Mouse (Mus musculus) limb, embryonic 13.5 days (tissue): ENCODE data around the gene Ykt6. TPM values are rescaled to one million over a fixed set of nuclear protein-coding genes. Genes with fewer than 3 reads are reported as not detected.

Experiments used
- ATAC-seq: fragments of 200-750 bp; cut with Nextera tagmentation; 2 replicates; pipeline ENCODE4 v1.8.0; 2017; ENCODE audit warnings: low read depth, moderate number of reproducible peaks, moderate TSS enrichment; ENCODE audit not compliant: low FRiP score
- H3K27ac ChIP-seq: fragments of 300-500 bp; sonication (generic); 2 replicates; pipeline ENCODE4 v1.5.1; 2015; ENCODE audit warnings: inconsistent platforms, mild to moderate bottlenecking, moderate library complexity
- H3K27me3 ChIP-seq: fragments of 300-500 bp; sonication (generic); 2 replicates; pipeline ENCODE4 v1.6.1; 2015; ENCODE audit warnings: mild to moderate bottlenecking, inconsistent platforms
- H3K36me3 ChIP-seq: fragments of 300-500 bp; sonication (generic); 2 replicates; pipeline ENCODE4 v1.6.1; 2015; ENCODE audit warnings: inconsistent platforms, mild to moderate bottlenecking, moderate library complexity
- H3K4me1 ChIP-seq: fragments of 300-500 bp; sonication (generic); 2 replicates; pipeline ENCODE4 v1.6.1; 2015; ENCODE audit warnings: inconsistent platforms
- H3K4me2 ChIP-seq: fragments of 300-500 bp; sonication (generic); replicated peaks from 2 replicates; pipeline ENCODE4 v1.6.1; 2015; ENCODE audit warnings: inconsistent platforms, mild to moderate bottlenecking, moderate library complexity
- H3K4me3 ChIP-seq: fragments of 300-500 bp; sonication (generic); 2 replicates; pipeline ENCODE4 v1.5.1; 2015; ENCODE audit warnings: moderate library complexity, mild to moderate bottlenecking, inconsistent platforms
- H3K9ac ChIP-seq: fragments of 300-500 bp; sonication (generic); 2 replicates; pipeline ENCODE4 v1.6.1; 2015; ENCODE audit warnings: mild to moderate bottlenecking, inconsistent platforms
- H3K9me3 ChIP-seq: fragments of 300-500 bp; sonication (generic); 2 replicates; pipeline ENCODE4 v1.6.1; 2016; ENCODE audit warnings: inconsistent platforms
- WGBS: fragments of 180-500 bp; shearing (Covaris S2); methylation state at CpG from one replicate; pipeline ENCODE4 v1.1.7; 2015; 5-methylcytosine and 5-hydroxymethylcytosine counted together
- polyA plus RNA-seq: library from polyadenylated mRNA; unstranded; fragments of >200 nt; fragmentation: Nextera tagmentation; extraction: Ambion mirVana; gene quantifications from 2 replicates; pipeline ENCODE4 v1.2.1, GENCODE M21; 2015

Ykt6 gene
- polyA plus RNA-seq, 1 experiment from 2014 or later = 66.6 TPM

- Histone ChIP-seq H3K4me2 (no peak overlapping the region), H3K9me3 (no peaks in the 10 kb centered on the region), H3K4me1 (no peaks in the 10 kb centered on the region), H3K9ac (no peak overlapping the region), H3K36me3 (no peaks in the 10 kb centered on the region), H3K4me3 (no peak overlapping the region), H3K27ac (no peak overlapping the region), H3K27me3 (peaks cover 5% of the 10 kb centered on the region)
- 51% methylated on average over 2 of the region's 2 CpGs for WGBS
- ATAC-seq = no peak
Observed at GRCm38 (mm10) chr11:6013359-6013758, 57.9 kb downstream of the Ykt6 start.

- Histone ChIP-seq H3K9ac (no peak overlapping the region), H3K27me3 (no peaks in the 10 kb centered on the region), H3K27ac (no peak overlapping the region), H3K4me3 (no peak overlapping the region), H3K9me3 (no peaks in the 10 kb centered on the region), H3K36me3 (no peaks in the 10 kb centered on the region), H3K4me1 (no peaks in the 10 kb centered on the region), H3K4me2 (no peak overlapping the region)
- no peak for ATAC-seq
- WGBS = 75% methylated on average over 6 of the region's 6 CpGs
Observed at GRCm38 (mm10) chr11:6015011-6015431, 59.5 kb downstream of the Ykt6 start.

DNA sequence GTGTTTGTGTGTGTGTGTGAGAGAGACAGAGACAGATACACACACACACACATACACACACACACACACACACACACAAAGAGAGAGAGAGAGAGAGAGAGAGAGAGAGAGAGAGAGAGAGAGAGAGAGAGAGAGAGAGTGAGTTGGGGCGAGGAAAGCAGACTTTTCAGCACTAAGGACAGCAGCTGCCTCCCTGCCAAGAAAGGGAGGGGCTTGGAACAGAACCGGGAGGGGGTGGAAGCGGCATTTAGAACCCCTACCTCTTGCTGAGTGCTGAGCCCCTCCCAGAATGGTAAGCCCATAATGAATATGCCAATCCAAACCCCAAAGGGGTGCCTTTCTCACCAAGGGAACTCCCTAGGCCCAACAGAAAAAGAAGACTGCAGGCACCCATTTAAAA, 60.9 kb downstream of the Ykt6 start:
- no peak overlapping the region for H3K9ac ChIP-seq
- H3K4me1 ChIP-seq = no peaks in the 10 kb centered on the region
- no peaks in the 10 kb centered on the region for H3K27me3 ChIP-seq
- no peaks in the 10 kb centered on the region for H3K9me3 ChIP-seq
- no peak overlapping the region for H3K4me3 ChIP-seq
- H3K27ac ChIP-seq = no peak overlapping the region
- ATAC-seq = no peak
- H3K4me2 ChIP-seq = no peak overlapping the region
- 4% methylated on average over 2 of the region's 3 CpGs for WGBS
- H3K36me3 ChIP-seq = no peaks in the 10 kb centered on the region

GRCm38 (mm10) chr11:6016797-6017395, 61.4 kb downstream of the Ykt6 start:
- Histone ChIP-seq H3K4me2 (no peak overlapping the region), H3K4me3 (no peak overlapping the region), H3K27me3 (no peaks in the 10 kb centered on the region), H3K9me3 (no peaks in the 10 kb centered on the region), H3K4me1 (no peaks in the 10 kb centered on the region), H3K36me3 (no peaks in the 10 kb centered on the region), H3K27ac (no peak overlapping the region), H3K9ac (no peak overlapping the region)
- ATAC-seq = no peak
- WGBS = 64% methylated on average over 9 of the region's 9 CpGs

Other genes starting within 250 kb of the Ykt6 start
- 171 and 175 TPM in 2 replicates for gene Mrps24, start 240.0 kb upstream of the Ykt6 start, polyA plus RNA-seq
- gene Urgcp, start 193.3 kb upstream of the Ykt6 start, polyA plus RNA-seq = 27.1 and 29.2 TPM in 2 replicates
- 123 and 126 TPM in 2 replicates for gene Dbnl, start 167.2 kb upstream of the Ykt6 start, polyA plus RNA-seq
- gene Pgam2, start 152.0 kb upstream of the Ykt6 start, polyA plus RNA-seq = 57.5 and 63.3 TPM in 2 replicates
- 10.5 and 11.4 TPM in 2 replicates for gene Polm, start 117.7 kb upstream of the Ykt6 start, polyA plus RNA-seq
- gene Aebp1, start 93.7 kb upstream of the Ykt6 start, polyA plus RNA-seq = 36.8 and 38.1 TPM in 2 replicates
- 125 and 137 TPM in 2 replicates for gene Pold2, start 77.4 kb upstream of the Ykt6 start, polyA plus RNA-seq
- 0.80 TPM in 1 of 2 replicates, not detected in the other for gene Myl7, start 56.9 kb upstream of the Ykt6 start, polyA plus RNA-seq
- gene Gck, start 5.6 kb upstream of the Ykt6 start, polyA plus RNA-seq = 1.5 and 2.8 TPM in 2 replicates
- gene Camk2b, start 110.7 kb downstream of the Ykt6 start, polyA plus RNA-seq = 1.6 and 1.7 TPM in 2 replicates
- gene A730071L15Rik, start 244.3 kb downstream of the Ykt6 start, polyA plus RNA-seq = 0.31 and 0.75 TPM in 2 replicates
- gene Nudcd3, start 244.7 kb downstream of the Ykt6 start, polyA plus RNA-seq = 43.3 and 44.0 TPM in 2 replicates